Mouse (Mus musculus) cerebellum, adult 2 months (tissue): ENCODE data around the gene Eif4g1. TPM values are rescaled to one million over a fixed set of nuclear protein-coding genes. Genes with fewer than 3 reads are reported as not detected.
A peak's percentile ranks its signal among the peaks of the same experiment; 100 is the strongest.

ENCODE experiments used
- DNase-seq, 2 experiments: peaks; one replicate each; pipeline ENCODE4 v3.0.0; 2021
- H3K27ac ChIP-seq: fragments of 200-500 bp; 2 replicates; pipeline ENCODE4 v1.5.1; 2012; ENCODE audit warnings: low read length, control low read depth, inconsistent platforms; ENCODE audit not compliant: insufficient read depth
- H3K27me3 ChIP-seq: fragments of 200-500 bp; 2 replicates; pipeline ENCODE4 v1.6.1; 2012; ENCODE audit warnings: inconsistent platforms, mild to moderate bottlenecking, low read length, moderate library complexity; ENCODE audit not compliant: control insufficient read depth, insufficient read depth
- H3K4me1 ChIP-seq: fragments of 200-500 bp; 2 replicates; pipeline ENCODE4 v1.6.1; 2011; ENCODE audit warnings: low read length; ENCODE audit not compliant: control insufficient read depth, insufficient read depth
- H3K4me3 ChIP-seq: fragments of 200-500 bp; replicated peaks from 2 replicates; pipeline ENCODE3; 2011; ENCODE audit warnings: mild to moderate bottlenecking, low read depth, low read length, control low read depth; ENCODE audit not compliant: insufficient read depth
- CTCF ChIP-seq: fragments of 200-500 bp; IDR thresholded peaks from 2 replicates; pipeline ENCODE4 v1.5.1; 2011; ENCODE audit warnings: low read depth, mild to moderate bottlenecking, control low read depth, low read length, moderate library complexity, borderline replicate concordance; ENCODE audit not compliant: insufficient read depth
- POLR2A ChIP-seq: fragments of 200-500 bp; IDR thresholded peaks from 2 replicates; pipeline ENCODE4 v1.6.1; 2011; ENCODE audit warnings: low read length, control low read depth, borderline replicate concordance; ENCODE audit not compliant: insufficient read depth
- WGBS: fragments of 180-500 bp; shearing (Covaris S2); methylation state at CpG from one replicate; pipeline ENCODE4 v1.1.7; 2018; 5-methylcytosine and 5-hydroxymethylcytosine counted together
- polyA plus RNA-seq: library from polyadenylated mRNA; depleted of rRNA; stranded (reverse); fragments of >200 nt; gene quantifications from 2 replicates; pipeline ENCODE4 v1.2.3, GENCODE M21; 2012

Eif4g1 gene
- polyA plus RNA-seq, 1 experiment: 184 TPM

GRCm38 (mm10) chr16:20653315-20653714 lies 14.8 kb upstream of the Eif4g1 start:
- DNase-seq: no peak
- H3K4me3 ChIP-seq: peak overlapping the region; percentile 7
- H3K4me1 ChIP-seq: no peaks in the 10 kb centered on the region; the same call in 1 of the 2 replicates
- 35% methylated on average over 2 of the region's 2 CpGs for WGBS
- no peaks in the 10 kb centered on the region for H3K27me3 ChIP-seq
- TF ChIP-seq CTCF (no peak), POLR2A (no peak)
- H3K27ac ChIP-seq: no peak overlapping the region

DNA sequence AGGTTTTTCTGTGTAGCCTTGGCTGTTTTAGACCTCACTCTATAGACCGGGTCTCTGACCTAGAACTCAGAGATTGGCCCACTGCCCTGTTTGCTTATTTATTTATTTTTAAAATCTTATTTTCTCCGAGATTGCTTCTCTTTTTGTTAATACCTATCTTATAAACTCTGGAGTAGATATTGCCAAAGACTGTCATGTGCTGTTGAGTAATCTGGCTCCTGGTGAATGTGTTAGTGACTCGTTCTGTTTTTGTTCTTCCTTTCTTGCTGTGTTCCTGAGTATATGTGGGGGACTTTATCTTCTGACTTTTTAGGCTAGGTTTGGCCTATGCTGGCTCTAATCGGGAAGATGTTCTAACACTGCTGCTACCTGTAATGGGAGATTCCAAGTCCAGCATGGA lies 10.5 kb upstream of the Eif4g1 start:
- WGBS: 79% methylated on average over 4 of the region's 4 CpGs
- no peak for TF ChIP-seq POLR2A
- TF ChIP-seq CTCF: no peak
- no peak overlapping the region for H3K27ac ChIP-seq
- no peaks in the 10 kb centered on the region for H3K27me3 ChIP-seq
- no peak overlapping the region for H3K4me3 ChIP-seq
- no peaks in the 10 kb centered on the region; the same call in 1 of the 2 replicates for H3K4me1 ChIP-seq
- no peak for DNase-seq

- TF ChIP-seq CTCF: no peak
- no peak for TF ChIP-seq POLR2A
- Histone ChIP-seq H3K27me3 (no peaks in the 10 kb centered on the region), H3K4me1 (peaks cover 8% of the 10 kb centered on the region; the same call in 1 of the 2 replicates), H3K4me3 (no peak overlapping the region), H3K27ac (no peak overlapping the region)
- WGBS: 87% methylated on average over 3 of the region's 3 CpGs
- no peak for DNase-seq
Observed at GRCm38 (mm10) chr16:20670291-20670690, 2.2 kb downstream of the Eif4g1 start.

GRCm38 (mm10) chr16:20671886-20672285 lies 3.8 kb downstream of the Eif4g1 start:
- DNase-seq: no peak
- no peaks in the 10 kb centered on the region for H3K27me3 ChIP-seq
- H3K27ac ChIP-seq: no peak overlapping the region
- 24% methylated on average over 6 of the region's 6 CpGs for WGBS
- peaks cover 9% of the 10 kb centered on the region; the same call in 1 of the 2 replicates for H3K4me1 ChIP-seq
- no peak for TF ChIP-seq POLR2A
- TF ChIP-seq CTCF: no peak
- H3K4me3 ChIP-seq: no peak overlapping the region

GRCm38 (mm10) chr16:20672500-20672902 lies 4.4 kb downstream of the Eif4g1 start:
- TF ChIP-seq CTCF: no peak
- peak; percentile 64 for TF ChIP-seq POLR2A
- Histone ChIP-seq H3K4me1 (peaks cover 12% of the 10 kb centered on the region; the same call in 1 of the 2 replicates), H3K27me3 (no peaks in the 10 kb centered on the region), H3K4me3 (peak overlapping the region; percentile 98), H3K27ac (no peak overlapping the region)
- WGBS: under 1% methylated on average over 34 of the region's 38 CpGs
- peak; percentile 95 to 96 for DNase-seq

DNA sequence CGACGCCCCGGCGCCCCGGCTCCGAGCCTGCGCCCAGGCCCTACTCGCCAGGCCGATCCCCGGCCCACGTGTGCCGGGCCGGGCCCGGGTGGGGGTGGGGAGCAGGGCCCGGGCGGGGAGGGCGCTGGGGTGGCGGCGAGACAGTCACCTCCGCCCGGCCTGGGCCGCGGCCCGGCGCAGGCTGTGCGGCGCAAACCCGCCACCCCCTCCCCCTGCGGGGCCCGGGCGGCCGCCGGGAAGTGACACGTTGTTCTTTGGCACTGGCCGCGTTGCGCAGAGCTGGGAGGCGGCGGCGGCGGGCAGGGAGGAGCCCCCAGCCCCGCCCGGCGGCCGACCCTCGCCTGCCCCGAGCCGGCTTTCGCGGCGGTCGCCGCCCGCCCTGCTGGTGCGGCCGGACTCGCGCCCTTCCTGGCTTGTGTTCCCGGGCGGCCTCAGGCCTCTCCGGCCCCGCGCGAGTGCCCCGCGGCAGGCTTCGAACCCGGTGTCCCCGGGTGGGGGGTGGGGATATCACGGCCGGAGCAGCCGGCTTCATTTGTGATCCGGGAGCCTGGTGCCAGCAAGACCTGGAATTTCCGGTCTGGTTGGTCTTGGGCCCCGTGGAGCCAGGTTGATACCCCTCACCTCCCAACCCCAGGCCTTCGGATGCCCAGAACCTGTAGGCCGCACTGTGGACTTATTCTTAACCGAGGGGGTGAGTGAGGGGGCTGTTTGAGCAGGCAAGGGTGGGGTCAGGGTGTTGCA lies 5.0 kb downstream of the Eif4g1 start:
- peak in 1 of 2 experiments; percentile 61 for DNase-seq
- 1% methylated on average over 59 of the region's 78 CpGs for WGBS
- Histone ChIP-seq H3K27me3 (no peaks in the 10 kb centered on the region), H3K4me3 (peak overlapping the region; percentile 72), H3K4me1 (peaks cover 19% of the 10 kb centered on the region), H3K27ac (peak overlapping the region; percentile 58)
- no peak for TF ChIP-seq CTCF
- TF ChIP-seq POLR2A: no peak

DNA sequence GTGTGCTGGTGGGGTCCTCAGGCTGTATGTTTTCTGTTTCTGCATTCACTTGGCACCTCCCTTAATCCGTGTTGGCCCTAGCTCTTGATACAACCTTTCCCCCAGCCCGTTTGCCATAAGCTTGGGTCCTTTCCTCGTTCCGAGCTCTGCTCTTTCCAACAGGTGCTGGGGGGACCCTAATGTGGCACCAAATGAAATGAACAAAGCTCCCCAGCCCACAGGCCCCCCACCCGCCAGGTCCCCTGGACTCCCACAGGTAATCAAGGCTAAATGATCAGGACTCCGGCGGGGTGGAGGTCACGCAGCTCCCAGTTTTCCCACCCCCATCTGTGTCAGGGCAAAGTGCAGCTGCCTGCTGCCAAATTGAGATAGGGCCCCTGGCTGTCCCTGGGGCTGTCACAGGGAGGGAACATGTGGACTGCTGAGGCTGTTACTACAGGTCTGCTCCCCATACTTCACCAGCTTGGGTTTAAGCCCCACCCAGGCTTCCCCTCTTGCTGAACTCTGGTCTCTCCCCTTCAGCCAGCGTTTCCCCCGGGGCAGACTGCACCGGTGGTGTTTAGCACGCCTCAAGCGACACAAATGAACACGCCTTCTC lies 5.7 kb downstream of the Eif4g1 start:
- WGBS: 5% methylated on average over 14 of the region's 14 CpGs
- peak in 1 of 2 experiments; percentile 32 for DNase-seq
- H3K27ac ChIP-seq: peak overlapping the region; percentile 58; the same call in 1 of the 2 replicates
- H3K4me3 ChIP-seq: peak overlapping the region; percentile 72
- TF ChIP-seq CTCF (no peak), POLR2A (no peak)
- H3K27me3 ChIP-seq: no peaks in the 10 kb centered on the region
- H3K4me1 ChIP-seq: peaks cover 19% of the 10 kb centered on the region

- Histone ChIP-seq H3K27me3 (no peaks in the 10 kb centered on the region), H3K4me3 (no peak overlapping the region), H3K4me1 (peaks cover 19% of the 10 kb centered on the region), H3K27ac (no peak overlapping the region)
- 82% methylated on average over 6 of the region's 6 CpGs for WGBS
- DNase-seq: no peak
- TF ChIP-seq POLR2A (no peak), CTCF (no peak)
Observed at GRCm38 (mm10) chr16:20675213-20675612, 7.1 kb downstream of the Eif4g1 start.
